Mouse (Mus musculus): Measurements from ENCODE around the gene Smyd3.
A peak's percentile ranks its signal among the peaks of the same experiment; 100 is the strongest.

The Smyd3 gene

GRCm38 (mm10) chr1:179516941-179517712 is 714 bp downstream of the Smyd3 start:
- DNase-seq (ENCODE audit: low read depth, low spot score): peak; percentile 63

- DNase-seq (ENCODE audit: low read depth, low spot score): no peak
These were observed 5.9 kb downstream of the Smyd3 start for GRCm38 (mm10) chr1:179511895-179512294.

- no peak for DNase-seq (ENCODE audit: low read depth, low spot score)
These were observed 7.1 kb downstream of the Smyd3 start for GRCm38 (mm10) chr1:179510546-179511340.

- peak; percentile 74 for DNase-seq (ENCODE audit: low read depth, low spot score)
These were observed 11.1 kb downstream of the Smyd3 start for GRCm38 (mm10) chr1:179506530-179507315.

- DNase-seq (ENCODE audit: low read depth, low spot score): peak; percentile 56
These were observed 15.3 kb downstream of the Smyd3 start for GRCm38 (mm10) chr1:179502565-179502964.

- no peak for DNase-seq (ENCODE audit: low read depth, low spot score)
These were observed 18.6 kb downstream of the Smyd3 start for GRCm38 (mm10) chr1:179499257-179499656.

GRCm38 (mm10) chr1:179492908-179493307 is 24.9 kb downstream of the Smyd3 start:
- DNase-seq (ENCODE audit: low read depth, low spot score): no peak

- DNase-seq (ENCODE audit: low read depth, low spot score): no peak
These were observed 29.3 kb downstream of the Smyd3 start for GRCm38 (mm10) chr1:179488520-179488919.

GRCm38 (mm10) chr1:179487990-179488389 is 29.9 kb downstream of the Smyd3 start:
- no peak for DNase-seq (ENCODE audit: low read depth, low spot score)

GRCm38 (mm10) chr1:179487238-179487637 is 30.6 kb downstream of the Smyd3 start:
- DNase-seq (ENCODE audit: low read depth, low spot score): no peak

- no peak for DNase-seq (ENCODE audit: low read depth, low spot score)
These were observed 31.9 kb downstream of the Smyd3 start for GRCm38 (mm10) chr1:179485784-179486540.

- no peak for DNase-seq (ENCODE audit: low read depth, low spot score)
These were observed 37.0 kb downstream of the Smyd3 start for GRCm38 (mm10) chr1:179480862-179481261.

- DNase-seq (ENCODE audit: low read depth, low spot score): peak; percentile 59
These were observed 40.5 kb downstream of the Smyd3 start for GRCm38 (mm10) chr1:179477157-179477902.

- DNase-seq (ENCODE audit: low read depth, low spot score): no peak
These were observed 41.2 kb downstream of the Smyd3 start for GRCm38 (mm10) chr1:179476461-179477156.

GRCm38 (mm10) chr1:179474776-179475175 is 43.1 kb downstream of the Smyd3 start:
- DNase-seq (ENCODE audit: low read depth, low spot score): no peak

GRCm38 (mm10) chr1:179473920-179474643 is 43.8 kb downstream of the Smyd3 start:
- no peak for DNase-seq (ENCODE audit: low read depth, low spot score)

- DNase-seq (ENCODE audit: low read depth, low spot score): no peak
These were observed 49.9 kb downstream of the Smyd3 start for GRCm38 (mm10) chr1:179467970-179468369.

GRCm38 (mm10) chr1:179462376-179462775 is 55.5 kb downstream of the Smyd3 start:
- DNase-seq (ENCODE audit: low read depth, low spot score): no peak
